Mouse (Mus musculus): ENCODE measurements around the gene Sytl1.

The Sytl1 gene

DNA sequence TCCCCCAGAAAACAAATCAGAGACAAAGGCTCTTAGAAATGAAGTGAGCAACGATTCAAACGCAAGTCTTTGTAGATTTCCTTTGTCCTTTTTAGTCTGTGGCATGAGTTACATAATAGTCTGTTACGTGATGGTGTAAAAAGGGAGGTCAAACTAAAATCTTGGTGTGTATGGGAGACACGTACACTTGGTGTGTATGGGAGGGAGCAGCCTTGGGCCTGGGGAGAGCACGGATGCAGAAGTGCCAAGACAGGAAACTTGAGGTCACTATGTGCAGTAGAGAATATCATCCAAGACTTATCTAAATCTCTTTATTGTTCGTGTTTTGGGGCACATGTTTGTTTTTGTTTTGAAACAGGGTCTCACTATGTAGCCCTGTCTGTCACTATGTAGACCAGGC lies 15.2 kb upstream of the Sytl1 start:
- no peak for DNase-seq

DNA sequence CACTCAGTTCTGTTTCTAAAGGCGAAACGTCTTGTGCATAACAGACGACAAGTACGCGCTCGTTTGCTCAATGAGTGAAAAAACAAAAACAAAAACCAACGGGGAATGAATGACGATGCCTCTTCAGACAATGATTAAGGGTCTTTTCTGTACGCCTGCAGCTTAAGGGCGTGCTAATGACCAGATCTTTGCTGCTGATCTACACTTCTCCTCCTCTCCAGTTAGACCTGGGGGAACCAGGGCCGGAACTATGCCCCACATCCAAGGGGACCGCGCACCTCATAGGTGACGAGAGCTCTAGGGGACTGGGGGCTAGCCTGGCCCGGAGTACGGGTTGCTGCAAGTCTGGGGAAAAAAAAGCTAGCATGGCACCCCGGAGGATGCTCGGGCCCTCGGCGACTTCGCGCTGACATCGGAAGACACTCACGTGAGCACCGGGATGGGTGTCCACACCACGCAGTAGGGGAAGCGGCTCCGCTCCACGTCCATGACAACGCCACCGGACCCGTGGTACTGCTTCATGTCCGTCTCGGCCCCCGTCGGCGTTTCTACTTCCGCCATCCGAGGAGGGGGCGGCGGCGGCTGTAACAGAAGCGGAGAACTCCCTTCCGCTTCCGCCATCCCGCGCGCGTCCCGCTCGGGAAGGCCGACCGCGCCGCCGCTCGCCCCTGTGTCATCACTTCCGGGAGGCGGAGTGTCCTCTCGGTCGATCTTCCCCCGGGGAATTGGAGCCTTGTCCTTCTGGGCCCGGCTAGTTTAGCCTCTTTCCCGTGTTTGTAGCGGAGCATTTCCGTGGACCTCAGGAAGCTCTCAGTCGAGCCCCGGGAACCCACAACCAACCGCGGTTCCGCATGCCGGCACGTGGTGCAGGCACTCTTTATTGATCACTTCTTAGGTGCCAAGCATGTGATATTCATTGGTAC lies 14.5 kb upstream of the Sytl1 start, which contains the start of gene Tmem222:
TSS of gene Tmem222 (minus strand) at position 689 of the 923 bp plus-strand sequence.
- DNase-seq = peak; percentile 96

GRCm38 (mm10) chr4:133270929-133271328 lies 8.0 kb upstream of the Sytl1 start:
- no peak for DNase-seq

GRCm38 (mm10) chr4:133269596-133269995 lies 6.7 kb upstream of the Sytl1 start:
- DNase-seq = no peak

DNA sequence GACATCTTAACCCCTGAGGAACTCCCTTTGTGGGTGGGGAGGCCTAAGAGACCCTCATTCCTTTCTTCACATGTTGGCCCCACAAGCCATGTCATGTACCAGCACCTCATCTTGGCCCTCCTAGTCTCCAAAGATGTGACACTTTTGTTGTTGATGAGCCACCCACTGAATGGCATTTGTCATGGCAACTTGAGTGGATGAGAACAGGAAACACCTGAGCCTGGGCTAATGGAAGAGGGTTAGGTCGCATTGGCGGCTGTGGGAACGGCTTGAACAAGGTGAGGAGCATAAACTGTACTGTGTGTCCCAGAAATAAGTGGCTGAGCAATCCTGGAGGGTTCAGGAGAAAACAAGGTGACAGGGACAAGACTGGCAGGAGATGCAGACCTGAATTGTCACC lies 6.0 kb upstream of the Sytl1 start:
- DNase-seq = no peak

GRCm38 (mm10) chr4:133266248-133266880 lies 3.5 kb upstream of the Sytl1 start:
- no peak for DNase-seq

DNA sequence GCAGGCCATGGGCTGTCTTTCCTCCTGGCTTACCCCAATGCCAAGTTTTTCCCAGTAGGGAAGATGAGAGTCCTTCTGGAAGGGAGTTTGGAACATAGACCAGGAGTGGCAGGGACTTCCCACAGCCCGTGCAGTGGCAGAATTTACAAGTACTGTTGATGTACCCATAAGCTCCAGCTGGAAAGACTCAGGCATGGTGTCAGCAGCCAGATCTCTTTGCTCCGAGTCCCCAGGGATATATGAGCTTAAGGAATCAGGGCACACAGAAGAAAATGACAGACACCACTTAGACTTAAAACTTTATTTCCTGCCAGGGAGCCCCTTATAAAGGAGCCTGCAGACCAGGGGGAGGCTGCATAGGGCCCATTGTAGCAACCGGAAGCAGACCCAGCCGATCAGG lies 2.8 kb upstream of the Sytl1 start:
- DNase-seq = no peak

DNA sequence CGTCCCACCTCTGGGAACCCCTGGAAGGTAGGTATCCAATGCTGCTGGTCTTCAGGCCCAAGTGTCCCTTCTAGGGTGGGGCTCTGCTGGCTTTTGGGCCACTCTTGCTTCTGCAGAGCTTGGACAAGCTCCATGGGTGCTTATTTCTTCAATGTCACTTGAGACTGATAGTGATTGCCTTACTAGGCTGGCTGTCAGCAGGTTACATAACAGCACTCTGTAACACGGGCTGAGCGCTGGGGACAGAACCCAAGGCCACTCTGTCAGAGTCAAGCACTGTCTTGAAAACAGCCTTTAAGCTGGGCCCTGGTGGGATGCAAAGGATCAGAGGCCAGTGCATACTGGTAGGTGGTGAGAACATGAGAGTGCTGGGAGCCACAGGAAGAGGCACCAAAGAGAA lies 2.4 kb upstream of the Sytl1 start:
- no peak for DNase-seq

DNA sequence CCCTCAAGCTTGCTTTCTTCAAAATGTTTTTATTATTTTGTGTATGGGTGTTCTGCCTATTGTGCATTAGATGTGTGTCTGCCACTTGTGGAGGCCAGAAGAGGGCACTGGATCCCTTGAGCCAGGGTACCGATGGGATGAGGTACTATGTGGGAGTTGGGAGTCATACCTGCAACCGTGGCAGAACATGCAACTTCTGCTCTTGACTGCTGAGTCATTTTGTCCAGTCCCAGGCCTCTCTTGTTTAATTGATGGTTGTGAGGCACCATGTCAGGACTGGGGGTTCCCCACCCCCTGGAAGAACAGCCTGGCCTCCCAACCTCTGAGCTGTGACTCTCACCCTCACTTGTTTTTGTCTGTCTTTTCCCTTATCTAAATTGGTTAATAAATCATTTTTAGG lies 1.6 kb upstream of the Sytl1 start:
- no peak for DNase-seq

DNA sequence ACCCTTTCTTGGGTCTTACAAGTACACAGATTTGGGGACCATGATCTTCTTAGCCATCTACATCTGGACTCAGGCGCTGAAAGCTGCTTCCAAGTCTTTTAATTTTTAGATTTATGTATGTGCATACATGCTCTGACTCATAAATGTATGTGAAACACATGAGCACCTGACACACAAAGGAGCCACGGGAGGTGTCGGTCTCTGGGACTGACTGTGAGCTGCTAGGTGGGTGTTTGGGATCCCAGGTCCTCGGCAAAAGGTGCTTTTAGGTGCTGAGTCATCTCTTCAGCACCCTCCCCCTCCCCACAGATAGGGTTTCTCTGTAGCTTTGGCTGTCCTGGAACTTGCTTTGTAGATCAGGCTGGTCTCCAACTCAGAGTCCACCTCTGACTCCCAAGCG lies 843 bp upstream of the Sytl1 start:
- no peak for DNase-seq

GRCm38 (mm10) chr4:133262375-133262765 lies 543 bp downstream of the Sytl1 start:
- DNase-seq = no peak

DNA sequence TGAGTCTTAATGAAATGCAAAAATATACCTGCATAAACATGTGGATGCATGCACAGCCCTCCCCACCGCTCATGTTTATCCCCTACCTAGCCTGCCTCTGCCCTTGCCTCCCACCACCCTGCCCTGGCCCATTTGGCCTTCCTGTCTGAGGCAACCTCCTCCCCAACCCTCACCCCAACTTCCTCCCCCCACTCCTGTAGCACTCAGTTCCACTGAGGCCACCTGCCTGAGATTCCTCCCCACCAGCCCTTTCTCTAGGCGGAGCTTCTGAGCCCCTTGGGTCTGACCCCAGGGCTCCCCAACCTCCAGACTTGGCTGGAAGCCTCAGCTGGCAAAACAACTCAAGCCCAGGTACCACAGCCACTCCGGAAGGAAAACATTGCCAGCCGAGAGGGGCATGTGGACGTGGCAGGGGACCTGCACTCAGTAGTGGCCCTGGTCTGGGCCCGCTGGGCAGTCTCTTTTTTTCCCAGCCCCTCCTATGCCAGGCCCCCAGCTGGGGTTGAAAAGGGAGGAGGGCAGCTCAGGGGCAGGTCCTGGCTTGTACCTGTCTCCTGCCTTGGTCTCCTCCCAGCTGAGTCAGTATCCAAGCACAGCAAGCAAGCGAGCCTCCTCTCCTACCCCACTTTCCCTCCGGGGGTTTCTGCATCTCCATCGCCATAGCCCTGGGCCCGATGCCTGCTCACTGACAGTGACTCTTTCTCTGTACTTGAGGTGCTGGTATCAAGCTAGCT lies 1.1 kb downstream of the Sytl1 start:
- DNase-seq = no peak

DNA sequence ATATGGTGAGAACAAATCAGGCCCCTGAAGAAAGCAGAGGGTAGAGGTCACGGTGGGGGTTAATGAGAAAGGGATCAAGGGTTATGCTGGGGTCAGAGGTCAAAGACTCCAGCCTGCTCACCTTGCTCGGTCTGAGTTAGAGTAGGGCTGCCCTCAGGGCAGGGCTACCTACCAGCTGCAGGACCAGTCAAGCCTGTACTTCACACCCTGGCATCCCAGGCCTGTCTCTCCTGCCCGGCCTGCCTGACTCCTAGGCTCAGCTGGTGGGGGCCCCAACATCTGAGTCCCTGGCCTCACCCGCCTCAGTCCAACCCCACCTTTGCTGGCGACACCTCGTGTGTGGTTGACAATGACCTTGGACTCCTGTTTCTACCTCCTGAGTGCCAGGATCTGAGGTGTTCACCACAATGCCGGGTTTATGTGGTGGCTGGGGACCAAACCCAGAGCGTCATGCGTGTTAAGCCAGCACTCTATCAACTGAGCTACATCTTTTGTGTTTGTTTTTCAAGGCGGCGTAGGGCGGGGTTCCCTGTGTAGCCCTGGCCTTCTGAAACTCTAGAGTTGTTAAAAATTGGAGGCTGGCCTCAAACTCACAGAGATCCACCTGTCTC lies 5.0 kb downstream of the Sytl1 start:
- no peak for DNase-seq

DNA sequence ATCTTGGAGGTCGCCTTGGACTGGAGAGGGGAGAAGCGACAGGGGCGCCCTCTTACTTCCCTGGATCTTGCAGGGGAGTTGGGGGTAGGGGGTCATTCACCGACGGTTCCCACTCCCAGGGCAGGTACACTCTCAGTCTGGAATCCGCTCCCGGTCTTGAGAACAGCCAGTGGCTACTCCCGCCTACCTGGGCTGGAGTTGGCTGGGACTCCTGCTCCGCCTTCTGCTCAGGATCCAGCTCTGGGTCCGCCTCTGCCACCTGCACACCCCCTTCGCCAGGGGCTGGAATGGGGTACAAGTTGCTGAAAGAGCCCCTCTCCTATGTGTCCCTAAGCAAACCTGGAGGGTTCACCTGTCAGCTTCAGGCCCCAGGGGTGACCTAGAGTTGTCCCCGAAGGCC lies 5.7 kb downstream of the Sytl1 start:
- DNase-seq = no peak

GRCm38 (mm10) chr4:133256820-133257219 lies 6.1 kb downstream of the Sytl1 start:
- no peak for DNase-seq

- DNase-seq = no peak
These were observed 7.5 kb downstream of the Sytl1 start for GRCm38 (mm10) chr4:133255392-133255791.

DNA sequence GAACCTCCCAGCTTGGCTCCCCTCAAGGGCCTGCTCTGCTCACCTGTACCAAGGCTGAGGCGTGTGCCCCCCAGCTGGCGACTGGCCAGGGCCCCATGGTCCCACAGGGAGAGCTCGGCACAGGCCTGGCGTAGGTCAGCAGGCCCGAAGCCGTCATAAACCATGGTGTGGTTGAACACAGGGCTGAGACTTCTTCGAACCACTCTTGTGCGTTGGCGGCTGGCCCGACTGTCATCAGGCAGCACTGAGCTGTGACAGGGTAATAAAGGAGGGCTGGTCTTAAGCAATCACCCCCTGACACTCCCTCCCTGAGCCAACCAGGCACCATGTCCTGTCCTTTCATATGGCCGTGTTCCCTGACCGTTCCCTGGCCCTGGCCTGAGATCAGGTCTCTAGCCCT lies 9.5 kb downstream of the Sytl1 start:
- DNase-seq = peak; percentile 33

- DNase-seq = no peak
These were observed 10.8 kb downstream of the Sytl1 start for GRCm38 (mm10) chr4:133252089-133252488.

GRCm38 (mm10) chr4:133251214-133251613 lies 11.7 kb downstream of the Sytl1 start:
- no peak for DNase-seq

GRCm38 (mm10) chr4:133250609-133251008 lies 12.3 kb downstream of the Sytl1 start:
- DNase-seq = peak; percentile 85

DNA sequence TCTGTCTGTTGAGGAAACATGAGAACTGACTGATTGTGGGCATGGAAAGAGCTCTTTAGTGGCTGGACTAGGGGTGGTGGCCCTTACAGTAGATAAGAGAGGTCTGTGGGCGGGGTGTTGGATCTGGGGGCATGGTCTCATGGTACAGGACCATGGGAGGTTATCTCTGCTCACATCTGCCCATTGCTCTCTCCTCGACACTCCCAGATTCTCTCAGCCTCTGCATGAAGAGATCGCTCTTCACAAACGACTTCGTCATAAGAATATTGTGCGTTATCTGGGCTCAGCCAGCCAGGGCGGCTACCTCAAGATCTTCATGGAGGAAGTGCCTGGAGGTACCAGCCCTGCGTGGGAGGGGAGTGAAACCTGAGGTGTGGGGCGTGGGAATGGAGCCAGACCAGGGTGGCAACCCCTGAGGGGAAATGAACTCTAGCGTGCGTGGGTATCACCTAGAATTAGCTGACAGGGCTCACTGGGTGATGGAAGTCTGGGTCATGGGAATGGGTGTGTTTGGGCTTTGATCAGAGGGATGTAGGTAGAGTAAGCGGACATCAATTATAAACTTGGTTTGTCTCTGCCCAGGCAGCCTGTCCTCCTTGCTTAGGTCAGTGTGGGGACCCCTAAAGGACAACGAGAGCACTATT lies 15.0 kb downstream of the Sytl1 start:
- no peak for DNase-seq

DNA sequence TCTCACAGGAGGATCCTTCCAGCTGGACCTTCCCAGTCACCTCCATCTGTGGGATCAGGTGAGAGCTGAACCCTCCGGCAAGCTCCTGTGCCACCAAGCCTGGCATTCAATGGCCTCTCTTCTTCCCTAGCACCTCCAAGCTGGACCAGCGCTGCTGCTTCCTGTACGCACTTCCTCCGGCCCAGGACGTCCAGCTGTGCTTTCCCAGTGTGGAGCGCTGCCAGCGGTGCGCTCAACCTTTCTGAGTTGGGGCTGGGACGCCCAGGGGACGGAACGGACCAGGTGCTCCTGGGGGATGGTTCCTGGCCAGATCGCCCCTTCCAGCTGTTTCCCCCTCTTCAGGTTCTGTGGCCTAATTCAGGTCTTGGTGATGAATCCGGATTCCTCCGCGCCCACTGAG lies 15.8 kb downstream of the Sytl1 start:
- no peak for DNase-seq

DNA sequence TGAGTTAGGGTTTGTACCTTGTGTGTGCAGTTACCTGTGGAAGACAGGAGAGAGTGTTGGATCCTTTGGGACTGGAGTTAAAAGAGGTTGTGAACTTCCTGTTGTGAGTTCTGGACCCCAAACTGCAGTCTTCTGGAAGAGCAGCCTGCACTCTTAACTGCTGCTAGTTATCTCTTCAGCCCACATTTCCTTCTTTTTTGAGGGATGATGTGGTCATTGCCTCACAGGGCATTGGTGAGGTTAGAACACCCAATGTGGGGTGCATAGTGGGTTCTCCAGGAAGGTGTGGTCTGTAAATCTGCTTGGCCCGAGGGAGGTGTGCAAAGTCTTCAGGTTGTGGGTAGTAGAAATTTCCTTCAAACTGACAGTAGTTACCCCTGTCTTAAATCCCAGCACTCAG lies 18.6 kb downstream of the Sytl1 start:
- DNase-seq = no peak

All from cerebellum, adult 9-11 months (tissue).